Mouse (Mus musculus) lung, adult 2 months (tissue): Measurements from ENCODE around the gene Slfnl1.

Source experiments
- CTCF ChIP-seq: fragments of 200-500 bp; IDR thresholded peaks from 2 replicates; pipeline ENCODE4 v1.5.1; 2011; ENCODE audit warnings: mild to moderate bottlenecking, low read length, control low read depth; ENCODE audit not compliant: insufficient read depth
- POLR2A ChIP-seq: fragments of 200-500 bp; IDR thresholded peaks from 2 replicates; pipeline ENCODE4 v1.6.1; 2011; ENCODE audit warnings: low read depth, mild to moderate bottlenecking, control low read depth, low read length, borderline replicate concordance; ENCODE audit errors: extremely low read depth

- TF ChIP-seq CTCF (no peak), POLR2A (no peak)
Observed at GRCm38 (mm10) chr4:120581711-120582110, 49.7 kb downstream of the Slfnl1 start.
